9 mouse cellular contexts compared by ENCODE assay signal in the genomic region with DNA sequence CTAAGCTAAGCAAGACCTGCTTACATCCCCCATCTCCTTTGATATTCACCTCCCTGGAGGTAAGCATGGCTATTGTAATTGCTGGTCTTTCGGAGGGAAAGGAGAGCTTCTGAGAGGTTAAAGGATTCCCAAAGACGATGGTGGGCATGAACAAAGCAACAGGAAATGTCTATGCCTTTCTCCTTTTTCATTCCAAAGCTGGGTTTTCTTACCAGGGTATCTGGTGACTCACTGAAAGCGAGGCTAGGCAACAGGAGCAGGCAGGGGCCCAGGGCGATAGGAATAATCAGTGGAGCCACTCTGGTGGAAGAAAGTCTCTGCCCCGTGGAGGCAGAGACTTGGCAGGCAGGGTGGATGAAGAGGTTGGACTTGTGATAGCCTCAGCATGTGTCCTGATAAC. TPM values are rescaled to one million over a fixed set of nuclear protein-coding genes. Genes with fewer than 3 reads are reported as not detected.
DNase-seq lines count a peak whose midpoint lies in the region; ATAC-seq and TF ChIP-seq lines count a peak whose summit lies in the region.
"Had no signal": no experiment of that assay in that cellular context is flagged by ENCODE, and none has a peak within 500 bp of the region (broad histone marks: within the 10 kb centered on the region; RNA-seq: fewer than 3 reads in every experiment).

Gene Rerg, minus strand, starts transcription at position 272 of the 400 bp plus-strand sequence.

- peak within 1 kb of the TSS; percentile 53 for H3K9ac ChIP-seq in heart, postnatal 0 days (replicated peaks; ENCODE audit: low read depth, low read length)
- H3K9ac ChIP-seq in forebrain, embryonic 16.5 days (replicated peaks; ENCODE audit: low read depth, low read length): peak within 1 kb of the TSS; percentile 67
- H3K9ac ChIP-seq in liver, postnatal 0 days (replicated peaks): peak within 1 kb of the TSS; percentile 49

- H3K27ac ChIP-seq in heart, postnatal 0 days (ENCODE audit: low read depth): 0 out of 2 replicates have a peak within 1 kb of the TSS, but pooled peaks have one; percentile 2
- no peak within 1 kb of the TSS for H3K27ac ChIP-seq in forebrain, embryonic 16.5 days (ENCODE audit: low read length)
- H3K27ac ChIP-seq in liver, postnatal 0 days (ENCODE audit: low read depth): no peak within 1 kb of the TSS; the same call in 1 of the 2 replicates

- peaks cover 17% of the 10 kb centered on the region for H3K27me3 ChIP-seq in heart, postnatal 0 days (ENCODE audit: control insufficient read depth, insufficient read depth, low read length)
- H3K27me3 ChIP-seq in forebrain, embryonic 16.5 days (replicated peaks; ENCODE audit: control insufficient read depth, insufficient read depth, low read length): peaks cover 8% of the 10 kb centered on the region
- peaks cover 19% of the 10 kb centered on the region for H3K27me3 ChIP-seq in liver, postnatal 0 days (ENCODE audit: insufficient read depth, low read length)

- no peaks in the 10 kb centered on the region for H3K9me3 ChIP-seq in heart, postnatal 0 days (replicated peaks; ENCODE audit: control insufficient read depth, low read length)
- H3K9me3 ChIP-seq in forebrain, embryonic 16.5 days (ENCODE audit: control insufficient read depth, low read length): no peaks in the 10 kb centered on the region
- H3K9me3 ChIP-seq in liver, postnatal 0 days (ENCODE audit: low read length): no peaks in the 10 kb centered on the region

- peak within 1 kb of the TSS; percentile 58 for H3K4me3 ChIP-seq in heart, postnatal 0 days (ENCODE audit: low read depth, low read length)
- peak within 1 kb of the TSS; percentile 58 for H3K4me3 ChIP-seq in forebrain, embryonic 16.5 days (replicated peaks; ENCODE audit: low read length)
- H3K4me3 ChIP-seq in liver, postnatal 0 days (ENCODE audit: low read depth, low read length): peak within 1 kb of the TSS; percentile 43

- H3K4me2 ChIP-seq in heart, postnatal 0 days (ENCODE audit: low read depth, low read length): peak within 1 kb of the TSS; percentile 91
- H3K4me2 ChIP-seq in forebrain, embryonic 16.5 days (ENCODE audit: low read length): peak within 1 kb of the TSS; percentile 95
- peak within 1 kb of the TSS; percentile 65 for H3K4me2 ChIP-seq in liver, postnatal 0 days (ENCODE audit: low read depth, low read length)

- no peak for TF ChIP-seq CTCF in heart, postnatal 0 days (IDR thresholded peaks at IDR 0.05; ENCODE audit: low read depth)
- TF ChIP-seq CTCF in liver, postnatal 0 days (IDR thresholded peaks at IDR 0.05; ENCODE audit: low read depth): no peak

- no peak for TF ChIP-seq EP300 in heart, postnatal 0 days (IDR thresholded peaks at IDR 0.05; ENCODE audit: low read depth)
- TF ChIP-seq EP300 in liver, postnatal 0 days (IDR thresholded peaks at IDR 0.05; ENCODE audit: low read depth): no peak

- H3K36me3 ChIP-seq in heart, postnatal 0 days (replicated peaks; ENCODE audit: control insufficient read depth, insufficient read depth, low read length): no peaks in the 10 kb centered on the region
- H3K36me3 ChIP-seq in forebrain, embryonic 16.5 days (ENCODE audit: control insufficient read depth, insufficient read depth): no peaks in the 10 kb centered on the region
- no peaks in the 10 kb centered on the region for H3K36me3 ChIP-seq in liver, postnatal 0 days (replicated peaks; ENCODE audit: insufficient read depth, low read length)

- WGBS in heart, postnatal 0 days: 36% methylated on average over 5 of the region's 5 CpGs
- 16% methylated on average over 5 of the region's 5 CpGs for WGBS in forebrain, embryonic 16.5 days
- 30% methylated on average over 5 of the region's 5 CpGs for WGBS in liver, postnatal 0 days (ENCODE audit: insufficient replicate concordance)

- ATAC-seq in heart, postnatal 0 days (ENCODE audit: insufficient read depth, low read depth): no peak
- no peak for ATAC-seq in forebrain, embryonic 16.5 days
- no peak for ATAC-seq in liver, postnatal 0 days

- no peak for DNase-seq in heart, postnatal 0 days (ENCODE audit: low spot score)
- no peak for DNase-seq in heart, adult 9 months (ENCODE audit: low spot score in 2 of 2)
- no peak for DNase-seq in adrenal gland, adult 2 months
- DNase-seq in liver, postnatal 0 days: no peak
- DNase-seq in adipocyte (ENCODE audit: low spot score): no peak
- no peak for DNase-seq in embryo, embryonic 10 days (ENCODE audit: low spot score)
- DNase-seq in gastrocnemius, adult 18-20 months (ENCODE audit: low spot score): no peak

- H3K4me1 ChIP-seq in heart, postnatal 0 days (ENCODE audit: control insufficient read depth, insufficient read depth): no peaks in the 10 kb centered on the region
- peaks cover 18% of the 10 kb centered on the region for H3K4me1 ChIP-seq in forebrain, embryonic 16.5 days (replicated peaks; ENCODE audit: control insufficient read depth, insufficient read depth, low read length)
- peaks cover 3% of the 10 kb centered on the region; the same call in 1 of the 2 replicates for H3K4me1 ChIP-seq in liver, postnatal 0 days (ENCODE audit: insufficient read depth)

RNA-seq across cellular contexts. Expression of gene Rerg, which starts in this region (rescaled TPM):
- total RNA-seq in heart, postnatal 0 days (2014; rRNA removed; ENCODE audit: low replicate concordance): 0.88 and 1.6 TPM in 2 replicates
- polyA plus RNA-seq in heart, postnatal 0 days (2015; fragmentation: Nextera tagmentation; extraction: Ambion mirVana): 4.3 and 5.1 TPM in 2 replicates
- 100 to 1,000 TPM in 1 of 2 experiments, 10 to 100 TPM in 1; 92.5 to 190 TPM for total RNA-seq in adrenal gland, adult 2 months (2021)
- 180 and 195 TPM in 2 replicates for polyA plus RNA-seq in adrenal gland, adult 2 months (2012; rRNA removed)
- polyA plus RNA-seq in forebrain, embryonic 16.5 days (2015; fragmentation: Nextera tagmentation; extraction: Ambion mirVana): 6.9 and 7.2 TPM in 2 replicates
- 5.6 and 6.9 TPM in 2 replicates for polyA plus RNA-seq in liver, postnatal 0 days (2015; fragmentation: Nextera tagmentation; extraction: Ambion mirVana)
- total RNA-seq in gastrocnemius, adult 18-20 months (2021): 1 to 10 TPM in 1 of 2 experiments, under 1 TPM in 1; 0.78 to 1.2 TPM
- total RNA-seq: neutrophil, adult 5-6 weeks had no signal

Comparison
In these comparisons a context has a peak if more than half of its experiments do, and no peak if none do; other contexts are left out.
1. RNA of gene Rerg (total RNA-seq): 92.5 to 190 TPM in adrenal gland, adult 2 months; 0.78 to 1.2 TPM in gastrocnemius, adult 18-20 months and 0.88 to 1.6 TPM in heart, postnatal 0 days; every median in the first group is over 10 times any median in the second.
2. RNA of gene Rerg (polyA plus RNA-seq): 180 to 195 TPM in adrenal gland, adult 2 months; 6.9 to 7.2 TPM in forebrain, embryonic 16.5 days, 5.6 to 6.9 TPM in liver, postnatal 0 days and 4.3 to 5.1 TPM in heart, postnatal 0 days; every median in the first group is over 10 times any median in the second.
3. Peak in every context shown above with its lines, with median percentiles within 50 percentile points of each other: H3K4me2 ChIP-seq, H3K4me3 ChIP-seq and H3K9ac ChIP-seq.